Mouse (Mus musculus) liver, postnatal 0 days (tissue): ENCODE measurements around the gene Slc27a5. TPM values are rescaled to one million over a fixed set of nuclear protein-coding genes. Genes with fewer than 3 reads are reported as not detected.

Experiments
- ATAC-seq: fragments of 200-750 bp; cut with Nextera tagmentation; 2 replicates; pipeline ENCODE4 v1.8.0; 2017; ENCODE audit warnings: mild to moderate bottlenecking, moderate library complexity
- DNase-seq: peaks from one replicate; pipeline ENCODE4 v3.0.0-alpha.2; 2016
- H3K27ac ChIP-seq: fragments of 300-500 bp; sonication (generic); 2 replicates; pipeline ENCODE4 v1.5.1; 2014; ENCODE audit warnings: antibody characterized with exemption, moderate library complexity, mild to moderate bottlenecking, low read depth
- H3K27me3 ChIP-seq: fragments of 300-500 bp; sonication (generic); 2 replicates; pipeline ENCODE4 v1.6.1; 2014; ENCODE audit warnings: low read length, control low read depth, mixed read lengths; ENCODE audit not compliant: insufficient read depth
- H3K36me3 ChIP-seq: fragments of 300-500 bp; sonication (generic); replicated peaks from 2 replicates; pipeline ENCODE4 v1.6.1; 2014; ENCODE audit warnings: mild to moderate bottlenecking, control low read depth, low read length, moderate library complexity, mixed read lengths; ENCODE audit not compliant: insufficient read depth
- H3K4me1 ChIP-seq: fragments of 300-500 bp; sonication (generic); 2 replicates; pipeline ENCODE4 v1.6.1; 2014; ENCODE audit warnings: antibody characterized with exemption, mild to moderate bottlenecking, control low read depth; ENCODE audit not compliant: insufficient read depth
- H3K4me2 ChIP-seq: fragments of 300-500 bp; sonication (generic); 2 replicates; pipeline ENCODE4 v1.6.1; 2014; ENCODE audit warnings: low read depth, mild to moderate bottlenecking, low read length, moderate library complexity, mixed read lengths
- H3K4me3 ChIP-seq: fragments of 300-500 bp; sonication (generic); 2 replicates; pipeline ENCODE4 v1.5.1; 2014; ENCODE audit warnings: low read depth, low read length
- H3K9ac ChIP-seq: fragments of 300-500 bp; sonication (generic); replicated peaks from 2 replicates; pipeline ENCODE4 v1.6.1; 2014; ENCODE audit warnings: mild to moderate bottlenecking, moderate library complexity
- H3K9me3 ChIP-seq: fragments of 300-500 bp; sonication (generic); 2 replicates; pipeline ENCODE4 v1.6.1; 2016; ENCODE audit warnings: mild to moderate bottlenecking, control low read depth, low read length, mixed read lengths
- CTCF ChIP-seq: sonication (generic); IDR thresholded peaks from 2 replicates; pipeline ENCODE4 v1.5.1; 2016; ENCODE audit warnings: antibody characterized with exemption, low read depth
- EP300 ChIP-seq: IDR thresholded peaks from 2 replicates; pipeline ENCODE4 v1.6.1; 2016; ENCODE audit warnings: antibody characterized with exemption, low read depth, mild to moderate bottlenecking
- WGBS: fragments of 180-500 bp; shearing (Covaris S2); extraction: QIAGEN DNeasy Blood & Tissue Kit; methylation state at CpG from one replicate; pipeline ENCODE4 v1.1.7; 2014; ENCODE audit not compliant: insufficient replicate concordance; 5-methylcytosine and 5-hydroxymethylcytosine counted together
- polyA plus RNA-seq: library from polyadenylated mRNA; unstranded; fragments of >200 nt; fragmentation: Nextera tagmentation; extraction: Ambion mirVana; gene quantifications from 2 replicates; pipeline ENCODE4 v1.2.1, GENCODE M21; 2015

The Slc27a5 gene
- polyA plus RNA-seq, 1 experiment from 2014 or later: 103 TPM

DNA sequence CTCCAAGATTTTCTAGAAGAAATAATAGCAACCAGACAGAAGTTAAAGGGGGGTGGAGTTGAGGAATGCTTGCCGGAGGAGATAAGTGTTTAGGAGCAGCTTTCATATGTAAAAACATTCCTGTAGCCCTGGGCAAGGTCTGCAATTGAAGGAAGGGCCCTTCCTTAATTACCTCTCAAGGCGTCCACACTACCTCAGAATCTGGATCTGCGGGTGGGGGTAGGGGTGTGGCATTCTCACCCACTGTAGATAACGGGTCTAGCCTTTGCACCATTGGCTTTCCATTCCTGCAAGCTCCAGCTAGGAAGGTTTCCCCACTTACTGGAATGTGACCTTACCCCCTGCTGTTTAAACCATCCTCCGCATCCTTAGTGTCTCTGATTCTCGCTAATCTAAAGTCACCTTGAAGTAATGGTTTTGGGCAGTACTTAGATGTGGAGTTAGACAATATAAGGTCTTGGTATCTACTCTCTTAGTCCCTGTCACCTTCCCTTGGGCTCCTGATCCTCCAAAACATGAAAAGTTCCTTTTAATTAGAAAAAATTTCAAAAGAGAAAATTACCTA lies 16.4 kb upstream of the Slc27a5 start:
- DNase-seq (no peak), ATAC-seq (no peak)
- Histone ChIP-seq H3K9me3 (no peaks in the 10 kb centered on the region), H3K27me3 (no peaks in the 10 kb centered on the region), H3K4me1 (peaks cover 23% of the 10 kb centered on the region), H3K9ac (no peak overlapping the region), H3K4me3 (no peak overlapping the region), H3K27ac (no peak overlapping the region), H3K4me2 (no peak overlapping the region), H3K36me3 (no peaks in the 10 kb centered on the region)
- WGBS: 63% methylated on average over 6 of the region's 6 CpGs
- no peak for TF ChIP-seq CTCF
- TF ChIP-seq EP300: no peak

DNA sequence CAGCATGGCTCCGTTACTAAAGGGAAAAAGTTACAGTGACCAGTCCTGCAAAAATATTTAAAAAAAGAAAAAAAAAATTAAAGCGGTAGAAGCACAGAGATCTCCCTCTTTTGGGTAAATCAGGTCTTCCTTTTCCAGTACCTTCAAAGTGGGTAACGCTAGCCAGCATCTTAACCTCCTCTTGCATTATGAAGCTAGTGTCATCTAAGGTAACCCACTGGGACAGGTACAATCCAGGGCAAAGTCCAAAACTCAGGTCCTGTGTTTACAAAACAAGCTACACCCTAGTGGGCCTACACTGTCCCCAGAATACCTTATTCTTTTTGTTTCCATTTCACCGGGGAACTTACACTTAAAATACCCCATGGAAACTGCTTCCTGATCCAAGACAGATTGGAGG lies 15.7 kb upstream of the Slc27a5 start:
- H3K27ac ChIP-seq: peak overlapping the region; percentile 17; the same call in 1 of the 2 replicates
- WGBS: 60% methylated on average over 4 of the region's 4 CpGs
- no peak overlapping the region for H3K9ac ChIP-seq
- H3K27me3 ChIP-seq: no peaks in the 10 kb centered on the region
- peaks cover 27% of the 10 kb centered on the region for H3K4me1 ChIP-seq
- no peak overlapping the region for H3K4me2 ChIP-seq
- H3K36me3 ChIP-seq: no peaks in the 10 kb centered on the region
- DNase-seq (no peak), ATAC-seq (no peak)
- H3K4me3 ChIP-seq: no peak overlapping the region
- H3K9me3 ChIP-seq: no peaks in the 10 kb centered on the region
- TF ChIP-seq CTCF (no peak), EP300 (no peak)

DNA sequence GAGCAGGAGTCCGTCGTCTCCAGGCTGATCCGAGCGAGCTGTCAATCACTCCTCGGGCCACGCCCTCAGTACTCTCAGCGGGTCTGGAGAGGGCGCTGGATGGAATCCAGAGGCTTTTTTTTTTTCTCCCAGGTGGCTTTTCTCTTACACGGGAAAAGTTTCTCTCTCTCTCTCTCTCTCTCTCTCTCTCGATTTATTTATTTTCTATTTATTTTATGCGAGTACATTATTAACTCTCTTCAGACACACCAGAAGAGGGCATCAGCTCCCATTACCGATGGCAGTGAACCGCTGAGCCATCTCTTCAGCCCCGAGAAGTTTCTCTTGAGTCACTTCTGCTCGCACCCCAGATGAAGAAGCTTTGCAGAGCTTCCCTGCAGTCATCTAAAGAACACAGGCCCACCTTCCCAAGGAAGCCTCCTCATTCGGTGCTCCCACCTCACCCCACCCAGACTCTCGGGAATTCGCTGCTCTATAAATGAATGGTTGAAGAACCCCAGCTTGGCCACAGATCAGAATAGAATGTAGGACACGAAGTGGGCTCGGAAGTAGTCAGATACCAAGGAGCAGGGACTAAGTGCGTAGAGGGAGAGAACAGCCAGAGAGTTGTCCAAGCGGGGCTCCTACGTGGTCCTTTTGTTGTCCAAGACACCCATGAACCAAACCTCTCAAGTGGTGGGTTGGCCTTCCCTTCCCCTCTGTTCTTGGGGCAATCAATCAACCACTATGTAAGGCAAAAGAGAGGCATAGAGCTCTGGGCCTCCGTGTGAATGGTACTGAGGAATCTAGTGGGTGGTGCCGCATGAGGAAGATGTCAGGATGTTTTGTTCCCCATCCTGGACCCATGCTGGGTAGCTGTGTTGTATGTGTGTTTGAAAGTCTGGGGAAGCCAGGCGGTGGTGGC lies 12.3 kb upstream of the Slc27a5 start, which contains the start of gene Zbtb45:
Zbtb45 (minus strand) TSS at position 30 of the 904 bp plus-strand sequence.
- Histone ChIP-seq H3K4me1 (peaks cover 16% of the 10 kb centered on the region), H3K27ac (peak within 1 kb of the TSS; percentile 93), H3K9me3 (no peaks in the 10 kb centered on the region), H3K4me3 (peak within 1 kb of the TSS; percentile 64), H3K36me3 (peaks cover 19% of the 10 kb centered on the region; the same call in 1 of the 2 replicates), H3K4me2 (peak within 1 kb of the TSS; percentile 95), H3K27me3 (no peaks in the 10 kb centered on the region), H3K9ac (peak within 1 kb of the TSS; percentile 72)
- DNase-seq (no peak), ATAC-seq (no peak)
- 14% methylated on average over 26 of the region's 26 CpGs for WGBS
- no peak for TF ChIP-seq CTCF
- no peak for TF ChIP-seq EP300

- Histone ChIP-seq H3K4me2 (peak overlapping the region; percentile 95), H3K36me3 (peaks cover 19% of the 10 kb centered on the region; the same call in 1 of the 2 replicates), H3K9ac (peak overlapping the region; percentile 72), H3K27ac (peak overlapping the region; percentile 93), H3K27me3 (no peaks in the 10 kb centered on the region), H3K4me3 (peak overlapping the region; percentile 64), H3K4me1 (peaks cover 16% of the 10 kb centered on the region), H3K9me3 (no peaks in the 10 kb centered on the region)
- DNase-seq (peak; percentile 92), ATAC-seq (peak; percentile 88)
- WGBS: under 1% methylated on average over 42 of the region's 42 CpGs
- TF ChIP-seq CTCF: peak; percentile 97
- TF ChIP-seq EP300: 0 out of 2 replicates have a peak, but pooled peaks have one; percentile 23
These were observed 11.4 kb upstream of the Slc27a5 start for GRCm38 (mm10) chr7:13009143-13010004.

DNA sequence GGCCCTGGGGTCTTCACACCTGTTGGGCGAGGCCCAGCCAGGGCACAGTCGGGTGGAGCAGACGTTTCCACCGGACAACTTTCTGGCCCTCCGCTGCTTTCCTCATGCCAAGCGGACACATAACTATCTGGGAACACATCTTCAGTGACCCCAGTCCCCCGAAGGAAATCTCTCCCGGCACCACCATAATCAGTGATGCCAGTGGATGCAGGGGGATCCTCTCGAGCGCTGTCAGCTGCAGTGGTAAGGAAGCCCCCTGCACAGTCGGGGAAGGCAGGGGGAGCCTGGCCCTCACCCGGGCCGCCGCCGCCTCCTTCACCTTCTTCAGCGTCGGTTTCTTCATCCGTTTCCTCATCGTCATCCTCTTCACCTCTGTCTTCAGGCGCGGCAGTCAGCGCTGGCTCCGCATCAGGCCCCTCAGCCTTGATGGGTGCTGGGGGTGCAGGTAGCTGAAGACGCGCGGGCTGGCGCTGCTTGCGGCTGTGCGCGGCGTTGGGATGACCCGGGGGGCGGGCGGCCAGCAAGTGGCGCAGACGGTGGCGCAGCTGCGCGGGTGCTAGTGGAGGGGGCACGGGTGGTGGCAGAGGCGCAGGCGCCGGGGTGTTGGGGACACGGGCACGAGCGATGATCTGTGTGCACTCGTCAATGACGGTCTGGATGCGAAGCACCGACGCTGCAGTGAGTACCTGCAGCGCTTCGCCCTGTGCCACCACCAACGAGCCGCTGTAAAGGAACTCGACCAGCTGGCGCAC lies 9.5 kb upstream of the Slc27a5 start:
- no peaks in the 10 kb centered on the region for H3K27me3 ChIP-seq
- DNase-seq (no peak), ATAC-seq (no peak)
- no peak overlapping the region for H3K4me3 ChIP-seq
- H3K9ac ChIP-seq: no peak overlapping the region
- H3K4me1 ChIP-seq: peaks cover 11% of the 10 kb centered on the region
- peaks cover 19% of the 10 kb centered on the region; the same call in 1 of the 2 replicates for H3K36me3 ChIP-seq
- H3K4me2 ChIP-seq: no peak overlapping the region
- 85% methylated on average over 57 of the region's 57 CpGs for WGBS
- TF ChIP-seq CTCF (no peak), EP300 (no peak)
- no peak overlapping the region for H3K27ac ChIP-seq
- no peaks in the 10 kb centered on the region for H3K9me3 ChIP-seq
